Mouse (Mus musculus): ENCODE data around the gene Stox2. TPM values are rescaled to one million over a fixed set of nuclear protein-coding genes. Genes with fewer than 3 reads are reported as not detected.

Stox2 gene
- polyA plus RNA-seq, 1 experiment from 2014 or later, result 11.7 TPM

DNA sequence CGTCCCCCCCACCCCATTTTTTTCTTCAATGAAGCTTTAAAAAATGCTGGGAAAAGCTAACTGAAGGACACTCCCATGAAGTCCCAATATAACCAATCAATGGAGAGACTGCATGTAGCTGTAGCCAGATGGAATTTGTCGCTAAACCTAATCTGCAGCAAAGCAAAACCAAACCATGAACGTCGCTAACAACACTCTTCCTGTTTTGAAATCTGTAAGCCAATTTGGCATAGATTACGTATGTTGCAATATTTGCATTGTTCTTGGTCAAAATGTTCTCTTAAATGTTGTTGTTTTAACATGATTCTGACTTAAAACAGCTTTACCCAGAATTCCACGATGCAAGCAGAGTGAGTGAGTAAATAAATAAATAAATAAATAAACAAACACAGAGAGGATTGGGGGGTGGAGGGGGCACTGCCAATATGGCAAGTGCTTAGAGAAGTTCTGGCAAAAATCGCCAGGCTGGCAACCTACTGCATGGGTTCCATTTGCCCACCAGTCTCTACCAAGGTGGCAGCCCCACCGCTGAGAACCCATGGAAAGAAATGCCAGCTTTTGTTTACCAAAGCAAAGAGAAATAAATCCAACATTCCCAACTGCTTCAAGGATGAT lies 203.0 kb downstream of the Stox2 start:
- peaks cover 20% of the 10 kb centered on the region for H3K4me1 ChIP-seq (ENCODE audit: insufficient read depth)
- 32% methylated on average over 8 of the region's 8 CpGs for WGBS
- no peak for TF ChIP-seq CTCF (IDR thresholded peaks at IDR 0.05; ENCODE audit: low read depth)
- H3K9ac ChIP-seq, result 0 out of 2 replicates have a peak overlapping the region, but pooled peaks have one; percentile 13
- no peaks in the 10 kb centered on the region for H3K27me3 ChIP-seq (ENCODE audit: insufficient read depth, low read length)
- H3K27ac ChIP-seq (ENCODE audit: low read depth), result peak overlapping the region; percentile 75
- no peaks in the 10 kb centered on the region for H3K9me3 ChIP-seq (ENCODE audit: low read depth, low read length)
- peak overlapping the region; percentile 32 for H3K4me3 ChIP-seq (ENCODE audit: low read depth, low read length)
- ATAC-seq (ENCODE audit: insufficient read depth) (peak; percentile 86), DNase-seq (peak; percentile 87)
- H3K4me2 ChIP-seq, result peak overlapping the region; percentile 65
- H3K36me3 ChIP-seq (ENCODE audit: insufficient read depth), result no peaks in the 10 kb centered on the region

GRCm38 (mm10) chr8:47242207-47243004 lies 203.8 kb downstream of the Stox2 start:
- H3K27ac ChIP-seq (ENCODE audit: low read depth), result peak overlapping the region; percentile 75; the same call in 1 of the 2 replicates
- H3K9ac ChIP-seq, result 0 out of 2 replicates have a peak overlapping the region, but pooled peaks have one; percentile 13
- DNase-seq (peak; percentile 90), ATAC-seq (ENCODE audit: insufficient read depth) (peak; percentile 92)
- H3K27me3 ChIP-seq (ENCODE audit: insufficient read depth, low read length), result no peaks in the 10 kb centered on the region
- peaks cover 20% of the 10 kb centered on the region for H3K4me1 ChIP-seq (ENCODE audit: insufficient read depth)
- H3K4me2 ChIP-seq, result peak overlapping the region; percentile 65
- no peaks in the 10 kb centered on the region for H3K9me3 ChIP-seq (ENCODE audit: low read depth, low read length)
- H3K4me3 ChIP-seq (ENCODE audit: low read depth, low read length), result peak overlapping the region; percentile 32
- TF ChIP-seq CTCF (IDR thresholded peaks at IDR 0.05; ENCODE audit: low read depth), result no peak
- WGBS, result 23% methylated on average over 17 of the region's 17 CpGs
- no peaks in the 10 kb centered on the region for H3K36me3 ChIP-seq (ENCODE audit: insufficient read depth)

DNA sequence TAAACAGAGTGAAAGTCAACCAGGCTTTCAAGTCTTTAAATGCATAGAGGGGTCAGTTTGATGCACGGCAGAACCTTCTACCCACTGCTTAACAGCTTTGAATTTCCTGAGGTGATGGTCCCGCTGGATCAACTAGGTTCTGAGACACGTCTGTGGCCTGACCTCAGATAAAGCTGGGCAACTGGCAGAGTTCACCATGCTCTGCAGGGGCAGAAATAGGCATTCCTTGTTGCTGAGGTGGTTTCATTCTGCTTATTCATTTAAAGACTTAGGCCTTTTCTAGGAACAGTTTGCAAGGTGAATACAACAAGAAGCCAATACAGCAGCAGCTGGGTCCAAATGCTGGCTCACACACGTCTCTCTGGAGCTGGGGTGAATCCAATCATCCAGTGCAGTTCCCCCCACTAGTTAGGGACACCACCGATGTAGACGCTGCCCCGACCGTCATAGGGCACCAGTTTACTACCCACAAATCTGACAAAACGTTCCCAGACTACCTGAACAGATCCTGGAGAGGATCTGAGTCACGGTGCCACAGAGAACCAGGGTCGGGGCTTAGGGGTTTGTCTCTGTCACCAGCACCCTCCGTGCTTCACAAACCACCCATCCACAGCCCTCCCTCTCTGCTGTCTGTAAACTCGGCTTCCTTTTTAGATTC lies 204.6 kb downstream of the Stox2 start:
- Histone ChIP-seq H3K4me1 (ENCODE audit: insufficient read depth) (peaks cover 20% of the 10 kb centered on the region), H3K9ac (no peak overlapping the region), H3K27me3 (ENCODE audit: insufficient read depth, low read length) (no peaks in the 10 kb centered on the region), H3K4me2 (peak overlapping the region; percentile 65), H3K9me3 (ENCODE audit: low read depth, low read length) (no peaks in the 10 kb centered on the region), H3K36me3 (ENCODE audit: insufficient read depth) (no peaks in the 10 kb centered on the region), H3K27ac (ENCODE audit: low read depth) (no peak overlapping the region), H3K4me3 (ENCODE audit: low read depth, low read length) (peak overlapping the region; percentile 32; the same call in 1 of the 2 replicates)
- TF ChIP-seq CTCF (IDR thresholded peaks at IDR 0.05; ENCODE audit: low read depth), result no peak
- ATAC-seq (ENCODE audit: insufficient read depth) (no peak), DNase-seq (no peak)
- WGBS, result 72% methylated on average over 13 of the region's 13 CpGs

GRCm38 (mm10) chr8:47240871-47241270 lies 205.3 kb downstream of the Stox2 start:
- Histone ChIP-seq H3K9ac (no peak overlapping the region), H3K4me2 (no peak overlapping the region), H3K27ac (ENCODE audit: low read depth) (no peak overlapping the region), H3K9me3 (ENCODE audit: low read depth, low read length) (no peaks in the 10 kb centered on the region), H3K4me1 (ENCODE audit: insufficient read depth) (peaks cover 20% of the 10 kb centered on the region), H3K4me3 (ENCODE audit: low read depth, low read length) (no peak overlapping the region), H3K36me3 (ENCODE audit: insufficient read depth) (no peaks in the 10 kb centered on the region), H3K27me3 (ENCODE audit: insufficient read depth, low read length) (no peaks in the 10 kb centered on the region)
- ATAC-seq (ENCODE audit: insufficient read depth) (no peak), DNase-seq (no peak)
- TF ChIP-seq CTCF (IDR thresholded peaks at IDR 0.05; ENCODE audit: low read depth), result no peak
- WGBS, result 74% methylated on average over 4 of the region's 4 CpGs

DNA sequence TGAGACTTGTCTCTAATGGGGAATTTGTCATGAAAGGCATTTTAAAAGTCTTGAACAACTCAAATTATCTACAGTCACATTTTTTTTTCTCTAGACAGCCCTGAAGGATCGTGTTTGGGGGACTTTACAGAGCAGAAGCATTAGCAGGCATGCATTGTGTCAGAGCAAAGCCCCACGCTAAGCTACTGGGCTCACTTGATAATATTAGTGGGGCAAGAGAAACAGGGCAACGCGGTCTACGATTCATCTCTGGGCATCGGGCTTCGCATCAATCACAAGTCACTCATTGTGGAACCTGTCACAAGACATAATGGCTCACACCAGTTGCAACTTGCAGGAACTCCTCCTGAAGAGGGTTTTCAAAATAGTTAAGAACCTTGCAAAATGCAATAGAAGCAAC lies 205.9 kb downstream of the Stox2 start:
- peak overlapping the region; percentile 15; the same call in 1 of the 2 replicates for H3K27ac ChIP-seq (ENCODE audit: low read depth)
- H3K9me3 ChIP-seq (ENCODE audit: low read depth, low read length), result no peaks in the 10 kb centered on the region
- 31% methylated on average over 7 of the region's 7 CpGs for WGBS
- peak overlapping the region; percentile 33 for H3K4me2 ChIP-seq
- DNase-seq (peak; percentile 53), ATAC-seq (ENCODE audit: insufficient read depth) (no peak; the same call in 1 of the 2 replicates)
- no peak overlapping the region for H3K4me3 ChIP-seq (ENCODE audit: low read depth, low read length)
- no peaks in the 10 kb centered on the region for H3K27me3 ChIP-seq (ENCODE audit: insufficient read depth, low read length)
- H3K36me3 ChIP-seq (ENCODE audit: insufficient read depth), result no peaks in the 10 kb centered on the region
- H3K9ac ChIP-seq, result no peak overlapping the region
- no peak for TF ChIP-seq CTCF (IDR thresholded peaks at IDR 0.05; ENCODE audit: low read depth)
- H3K4me1 ChIP-seq (ENCODE audit: insufficient read depth), result peaks cover 20% of the 10 kb centered on the region

GRCm38 (mm10) chr8:47232081-47232480 lies 214.1 kb downstream of the Stox2 start:
- no peak for TF ChIP-seq CTCF (IDR thresholded peaks at IDR 0.05; ENCODE audit: low read depth)
- H3K4me3 ChIP-seq (ENCODE audit: low read depth, low read length), result no peak overlapping the region
- H3K27ac ChIP-seq (ENCODE audit: low read depth), result no peak overlapping the region
- ATAC-seq (ENCODE audit: insufficient read depth), result no peak
- no peak overlapping the region for H3K9ac ChIP-seq
- no peaks in the 10 kb centered on the region for H3K4me1 ChIP-seq (ENCODE audit: insufficient read depth)
- H3K27me3 ChIP-seq (ENCODE audit: insufficient read depth, low read length), result no peaks in the 10 kb centered on the region
- no peak for DNase-seq
- WGBS, result 82% methylated on average over 3 of the region's 3 CpGs
- no peaks in the 10 kb centered on the region for H3K9me3 ChIP-seq (ENCODE audit: low read depth, low read length)
- H3K36me3 ChIP-seq (ENCODE audit: insufficient read depth), result no peaks in the 10 kb centered on the region
- H3K4me2 ChIP-seq, result no peak overlapping the region

GRCm38 (mm10) chr8:47230057-47230456 lies 216.1 kb downstream of the Stox2 start:
- H3K27me3 ChIP-seq (ENCODE audit: insufficient read depth, low read length), result no peaks in the 10 kb centered on the region
- no peaks in the 10 kb centered on the region for H3K9me3 ChIP-seq (ENCODE audit: low read depth, low read length)
- H3K27ac ChIP-seq (ENCODE audit: low read depth), result no peak overlapping the region
- H3K4me3 ChIP-seq (ENCODE audit: low read depth, low read length), result no peak overlapping the region
- H3K9ac ChIP-seq, result no peak overlapping the region
- no peaks in the 10 kb centered on the region for H3K36me3 ChIP-seq (ENCODE audit: insufficient read depth)
- H3K4me1 ChIP-seq (ENCODE audit: insufficient read depth), result no peaks in the 10 kb centered on the region
- WGBS, result 87% methylated on average over 5 of the region's 5 CpGs
- no peak for TF ChIP-seq CTCF (IDR thresholded peaks at IDR 0.05; ENCODE audit: low read depth)
- H3K4me2 ChIP-seq, result no peak overlapping the region
- DNase-seq (no peak), ATAC-seq (ENCODE audit: insufficient read depth) (no peak)
